Mouse (Mus musculus) G1E (cell line): ENCODE results near the gene Abat.

Experiments
- CTCF ChIP-seq: IDR thresholded peaks from 2 replicates; pipeline ENCODE4 v1.5.1; 2012; ENCODE audit warnings: low read depth, low read length, inconsistent platforms, mixed read lengths
- GATA1 ChIP-seq: IDR thresholded peaks from 2 replicates; pipeline ENCODE4 v1.6.1; 2012; ENCODE audit warnings: borderline replicate concordance, low read length, inconsistent platforms, mixed read lengths
- POLR2AphosphoS5 ChIP-seq: IDR thresholded peaks from 2 replicates; pipeline ENCODE4 v1.6.1; 2012; ENCODE audit warnings: low read depth, low read length, inconsistent platforms; ENCODE audit not compliant: insufficient replicate concordance
- TAL1 ChIP-seq: conservative IDR thresholded peaks from 2 replicates; pipeline ENCODE4 v1.6.1; 2012; ENCODE audit warnings: low read depth, low read length, inconsistent platforms, mixed read lengths

DNA sequence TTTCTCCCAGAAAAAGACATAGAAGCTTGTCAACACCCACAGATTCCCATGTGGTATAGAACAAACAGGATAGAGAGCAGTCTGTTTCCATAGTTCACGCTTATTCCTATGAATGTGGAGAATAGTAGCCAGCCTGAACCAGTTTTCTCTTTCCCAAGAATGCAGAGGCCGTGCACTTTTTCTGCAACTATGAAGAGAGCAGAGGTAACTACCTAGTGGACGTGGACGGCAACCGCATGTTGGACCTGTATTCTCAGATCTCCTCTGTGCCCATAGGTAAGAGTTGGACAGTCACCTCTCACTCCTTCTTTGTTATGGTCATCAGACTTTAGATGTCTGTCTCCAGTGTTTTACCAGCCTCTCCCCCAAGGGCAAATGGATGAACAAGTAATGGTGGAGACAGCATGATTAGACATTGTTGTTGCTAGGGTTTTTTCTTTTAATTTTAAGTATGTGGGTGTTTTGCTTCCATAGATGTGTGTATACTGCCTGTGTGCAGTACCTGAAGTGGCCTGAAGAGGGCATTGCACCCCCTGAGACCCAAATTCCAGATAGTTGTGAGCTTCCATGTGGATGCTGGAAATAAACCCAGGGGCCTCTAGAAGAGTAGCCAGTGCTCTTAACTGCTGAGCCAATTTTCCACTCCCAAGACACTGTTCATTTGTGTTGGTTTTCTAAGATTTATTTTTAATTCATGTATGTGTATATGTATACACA is 69.5 kb downstream of the Abat start:
- TF ChIP-seq CTCF, result no peak
- TF ChIP-seq TAL1, result no peak
- TF ChIP-seq GATA1, result no peak
- TF ChIP-seq POLR2AphosphoS5, result no peak
